Mouse (Mus musculus) layer of hippocampus, adult 11-12 months (tissue): ENCODE measurements around the gene Zfp574.
A peak's percentile ranks its signal among the peaks of the same experiment; 100 is the strongest.
"Not testable (repeated sequence)": the region's sequence is repeated elsewhere in the genome, so short reads cannot be mapped to it uniquely, and the experiment has no call there.

ENCODE experiments used
- DNase-seq: peaks from one replicate; pipeline ENCODE4 v3.0.0; 2022; ENCODE audit warnings: low spot score

The Zfp574 gene

GRCm38 (mm10) chr7:25071979-25072715 lies at the start of gene Zfp574, which contains the start of gene Grik5:
Zfp574 (plus strand) TSS chr7:25072567.
Grik5 (minus strand) TSS chr7:25072346.
- no peak for DNase-seq

- DNase-seq, result no peak
Observed at GRCm38 (mm10) chr7:25025855-25026439, 46.4 kb upstream of the Zfp574 start.

GRCm38 (mm10) chr7:25026452-25026851 lies 45.9 kb upstream of the Zfp574 start:
- DNase-seq, result no peak

- peak; percentile 81 for DNase-seq
Observed at GRCm38 (mm10) chr7:25030032-25030753, 42.2 kb upstream of the Zfp574 start.

- DNase-seq, result no peak
Observed at GRCm38 (mm10) chr7:25031528-25031927, 40.8 kb upstream of the Zfp574 start.

DNA sequence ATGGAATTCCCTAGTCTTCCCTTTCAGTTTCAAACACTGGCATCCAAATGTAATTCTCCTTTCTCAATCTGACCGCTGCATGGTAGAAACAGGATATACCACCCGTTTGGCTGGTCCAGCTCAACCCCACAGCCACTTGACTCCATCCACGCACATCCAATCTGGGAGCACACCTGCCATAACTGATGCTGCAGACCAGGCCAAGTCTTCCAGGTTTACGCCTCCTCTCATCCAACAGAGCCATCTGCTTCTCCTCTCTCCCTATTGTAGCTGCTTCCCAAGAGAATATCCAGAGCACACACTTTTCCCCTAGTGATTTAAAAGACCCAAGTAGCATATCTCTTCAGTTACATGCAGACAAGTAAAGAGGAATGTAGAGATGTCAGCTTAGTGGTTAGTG lies 37.6 kb upstream of the Zfp574 start:
- DNase-seq, result peak; percentile 54

GRCm38 (mm10) chr7:25035916-25036315 lies 36.5 kb upstream of the Zfp574 start:
- peak; percentile 81 for DNase-seq

- no peak for DNase-seq
Observed at GRCm38 (mm10) chr7:25041921-25042320, 30.4 kb upstream of the Zfp574 start.

DNA sequence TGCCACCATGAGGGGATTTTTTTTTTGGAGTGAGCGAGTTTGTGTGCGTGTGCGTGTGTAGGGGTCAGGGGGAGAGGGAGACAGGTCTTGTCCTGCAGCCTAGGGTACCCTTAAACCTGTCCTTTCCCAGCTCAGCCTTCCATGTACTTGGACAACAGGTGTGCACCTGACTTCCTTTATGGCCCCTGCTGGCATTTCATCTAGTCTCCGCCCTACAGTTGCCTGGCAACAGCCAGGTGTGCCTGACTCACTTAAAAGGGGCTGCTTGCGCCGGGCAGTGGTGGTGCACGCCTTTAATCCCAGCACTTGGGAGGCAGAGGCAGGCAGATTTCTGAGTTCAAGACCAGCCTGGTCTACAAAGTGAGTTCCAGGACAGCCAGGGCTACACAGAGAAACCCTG lies 27.8 kb upstream of the Zfp574 start:
- DNase-seq, result not testable (repeated sequence)

- DNase-seq, result peak; percentile 72
Observed at GRCm38 (mm10) chr7:25047363-25047762, 25.0 kb upstream of the Zfp574 start.

DNA sequence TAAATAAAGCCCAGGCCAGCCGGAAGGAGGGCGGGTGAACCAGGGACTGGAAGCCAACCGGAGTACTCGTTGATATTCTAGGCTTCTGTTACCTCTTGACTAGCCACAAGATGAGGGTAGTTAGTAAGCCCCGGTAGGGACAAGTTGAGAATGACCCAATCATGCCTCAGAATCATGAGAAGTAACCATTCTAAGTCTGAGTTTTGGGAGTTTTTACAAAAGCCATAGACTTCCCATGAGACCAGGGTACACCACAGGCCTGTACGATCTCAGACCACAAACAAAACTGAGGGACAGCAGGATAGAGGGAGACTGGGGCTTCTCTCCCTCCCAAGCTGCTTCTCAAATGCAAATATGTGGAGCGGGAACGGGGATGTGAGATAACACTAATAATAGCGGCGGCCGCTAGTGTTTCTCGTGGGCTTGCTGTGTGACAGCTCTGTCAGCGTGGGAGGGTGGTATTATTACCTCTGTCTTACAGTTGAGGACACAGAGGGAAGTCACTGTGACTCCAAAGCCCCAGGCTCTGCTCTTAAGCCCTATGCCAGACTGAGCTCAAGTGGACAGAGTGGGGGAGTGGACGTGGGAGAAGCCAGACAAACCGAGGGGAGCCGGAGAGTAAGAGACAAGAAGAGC lies 23.0 kb upstream of the Zfp574 start:
- DNase-seq, result no peak

DNA sequence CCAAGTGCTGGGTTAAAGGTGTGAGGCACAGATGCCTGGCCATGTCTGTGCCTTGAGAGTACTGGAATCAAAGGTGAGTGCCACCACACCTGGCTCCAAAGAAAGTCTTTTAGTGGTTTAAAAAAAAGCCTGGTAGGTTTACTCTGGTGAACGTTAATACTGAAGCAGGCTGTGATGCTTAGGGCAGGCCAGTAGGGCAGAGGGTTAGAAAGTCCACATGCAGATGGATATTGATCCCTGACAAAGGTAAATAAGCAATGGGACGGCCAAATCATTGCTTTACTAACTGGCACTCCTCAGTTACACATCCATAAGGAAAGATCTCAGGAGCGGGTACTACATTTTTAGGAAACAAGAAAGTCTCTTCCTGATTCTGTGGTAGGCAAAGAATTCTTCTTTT lies 19.8 kb upstream of the Zfp574 start:
- DNase-seq, result no peak

DNA sequence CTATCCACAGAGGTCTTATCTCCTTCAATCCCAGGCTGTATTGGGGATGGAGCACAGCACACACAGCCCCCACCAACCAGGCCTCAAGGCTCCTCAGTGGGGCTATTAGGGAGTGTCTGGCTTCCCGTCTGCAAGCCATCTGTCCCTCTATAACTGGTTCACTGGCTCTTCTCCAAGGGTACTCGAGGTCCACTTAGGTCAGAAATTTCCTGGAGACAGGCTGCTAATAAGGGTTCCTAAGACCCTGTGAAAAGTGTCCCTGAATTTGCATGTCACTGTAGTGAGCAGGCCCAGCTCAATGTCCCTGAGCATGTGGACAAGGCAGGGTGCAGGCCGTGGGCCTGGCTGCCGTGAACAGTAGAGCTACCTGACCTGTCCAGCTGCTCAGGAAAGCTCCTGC lies 15.4 kb upstream of the Zfp574 start:
- DNase-seq, result no peak

- no peak for DNase-seq
Observed at GRCm38 (mm10) chr7:25057888-25058287, 14.5 kb upstream of the Zfp574 start.

- DNase-seq, result no peak
Observed at GRCm38 (mm10) chr7:25058394-25058793, 14.0 kb upstream of the Zfp574 start.

DNA sequence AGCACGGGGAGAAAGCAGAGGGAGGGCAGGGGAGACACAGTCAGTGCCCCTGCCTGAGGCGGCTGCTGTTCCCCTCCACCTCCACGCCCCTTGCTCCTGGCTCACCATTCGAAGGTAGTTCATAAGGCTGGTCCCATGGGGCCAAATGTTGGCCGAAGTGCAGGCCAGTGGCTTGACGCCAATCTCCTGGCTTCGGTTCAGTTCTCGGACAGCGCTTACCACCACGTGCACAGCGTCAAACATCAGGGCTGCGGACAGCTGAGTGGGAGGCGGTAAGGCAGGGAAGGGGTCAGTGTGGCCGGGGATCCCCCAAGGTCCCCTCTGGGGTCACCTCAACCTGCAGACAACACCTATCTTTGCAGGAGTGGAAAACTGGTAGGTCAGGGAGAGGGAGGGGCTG lies 13.5 kb upstream of the Zfp574 start:
- DNase-seq, result no peak

GRCm38 (mm10) chr7:25063346-25063745 lies 9.0 kb upstream of the Zfp574 start:
- no peak for DNase-seq

GRCm38 (mm10) chr7:25063900-25064299 lies 8.5 kb upstream of the Zfp574 start:
- DNase-seq, result no peak

- no peak for DNase-seq
Observed at GRCm38 (mm10) chr7:25067338-25067737, 5.0 kb upstream of the Zfp574 start.

GRCm38 (mm10) chr7:25067909-25068656 lies 4.3 kb upstream of the Zfp574 start:
- DNase-seq, result no peak

- peak; percentile 61 for DNase-seq
Observed at GRCm38 (mm10) chr7:25068724-25069123, 3.6 kb upstream of the Zfp574 start.
